Mouse (Mus musculus): ENCODE results near the gene Osbpl10.

- TF ChIP-seq GATA1 (IDR thresholded peaks at IDR 0.05; ENCODE audit: borderline replicate concordance, low read length): no peak
- TF ChIP-seq FLI1 (IDR thresholded peaks at IDR 0.05; ENCODE audit: low read length): no peak
These were observed 266.7 kb downstream of the Osbpl10 start for GRCm38 (mm10) chr9:115245092-115245491.
